Mouse (Mus musculus): ENCODE results near the gene Vcp.

- no peak for TF ChIP-seq CTCF (IDR thresholded peaks at IDR 0.05; ENCODE audit: insufficient read depth, low read length)
- TF ChIP-seq POLR2A (IDR thresholded peaks at IDR 0.05; ENCODE audit: borderline replicate concordance, extremely low read depth, low read depth, low read length) = no peak
These were observed 2.3 kb downstream of the Vcp start for GRCm38 (mm10) chr4:42998022-42998421.

Measured in lung, adult 2 months (tissue).